Mouse (Mus musculus): ENCODE measurements around the gene Cdkl4.

The Cdkl4 gene

GRCm38 (mm10) chr17:80479295-80480030 lies 98.2 kb downstream of the Cdkl4 start:
- DNase-seq, result peak; percentile 47

DNA sequence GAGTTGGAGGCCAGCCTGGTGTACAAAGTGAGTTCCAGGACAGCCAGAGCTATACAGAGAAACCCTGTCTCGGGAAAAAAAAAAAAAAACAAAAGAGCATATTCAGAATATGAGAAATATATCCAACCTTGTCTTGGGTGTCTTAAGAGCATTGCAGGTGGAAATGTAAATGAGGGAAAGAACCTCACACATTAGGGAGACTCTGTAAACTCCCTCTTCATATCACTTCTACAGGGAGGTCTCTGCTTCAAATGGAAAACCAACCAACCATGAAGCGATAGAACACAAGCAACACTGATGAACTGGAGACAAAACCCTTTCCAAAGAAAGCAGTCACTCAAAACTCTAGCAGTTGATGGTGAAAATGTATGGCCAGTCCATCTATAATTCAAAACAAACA lies 99.9 kb downstream of the Cdkl4 start:
- DNase-seq, result no peak

- DNase-seq, result no peak
Measured at GRCm38 (mm10) chr17:80476496-80476895, 101.1 kb downstream of the Cdkl4 start.

All from cerebellum, adult 11 months (tissue).